Mouse (Mus musculus) cortical plate, adult 2 months (tissue): ENCODE results near the gene Ncoa4.

ENCODE experiments used
- CTCF ChIP-seq: fragments of 200-500 bp; IDR thresholded peaks from 2 replicates; pipeline ENCODE4 v1.5.1; 2011; ENCODE audit warnings: mild to moderate bottlenecking, control low read depth, low read length; ENCODE audit not compliant: insufficient read depth; ENCODE audit errors: extremely low read depth
- POLR2A ChIP-seq: fragments of 200-500 bp; IDR thresholded peaks from 2 replicates; pipeline ENCODE4 v1.6.1; 2011; ENCODE audit warnings: mild to moderate bottlenecking, low read length, control low read depth; ENCODE audit not compliant: insufficient read depth; ENCODE audit errors: extremely low read depth

GRCm38 (mm10) chr14:32140359-32140965 lies 19.2 kb upstream of the Ncoa4 start:
- TF ChIP-seq CTCF (no peak), POLR2A (no peak)
